18 mouse cellular contexts compared by ENCODE assay signal in genomic region chr10:49652320-49652719, GRCm38 (mm10).
DNase-seq lines count a peak whose midpoint lies in the region; ATAC-seq and TF ChIP-seq lines count a peak whose summit lies in the region.
"Had no signal": no experiment of that assay in that cellular context is flagged by ENCODE, and none has a peak within 500 bp of the region (broad histone marks: within the 10 kb centered on the region; RNA-seq: fewer than 3 reads in every experiment).

No protein-coding gene starts in this region.

- no peaks in the 10 kb centered on the region; the same call in 1 of the 2 replicates for H3K4me1 ChIP-seq in forebrain, embryonic 16.5 days (replicated peaks; ENCODE audit: control insufficient read depth, insufficient read depth, low read length)
- no peaks in the 10 kb centered on the region for H3K4me1 ChIP-seq in forebrain, embryonic 13.5 days
- no peaks in the 10 kb centered on the region for H3K4me1 ChIP-seq in midbrain, embryonic 13.5 days (replicated peaks)
- H3K4me1 ChIP-seq in midbrain, embryonic 11.5 days (ENCODE audit: control insufficient read depth, insufficient read depth, low read length) = no peaks in the 10 kb centered on the region
- H3K4me1 ChIP-seq: embryonic facial prominence, embryonic 12.5 days; heart, embryonic 15.5 days; lung, embryonic 15.5 days; neural tube, embryonic 13.5 days had no signal

- no peaks in the 10 kb centered on the region for H3K9me3 ChIP-seq in forebrain, embryonic 16.5 days (ENCODE audit: control insufficient read depth, low read length)
- no peaks in the 10 kb centered on the region for H3K9me3 ChIP-seq in forebrain, embryonic 13.5 days (replicated peaks)
- H3K9me3 ChIP-seq in midbrain, embryonic 13.5 days = no peaks in the 10 kb centered on the region
- no peaks in the 10 kb centered on the region for H3K9me3 ChIP-seq in midbrain, embryonic 11.5 days (ENCODE audit: control insufficient read depth, low read length)
- H3K9me3 ChIP-seq: embryonic facial prominence, embryonic 12.5 days; heart, embryonic 15.5 days; lung, embryonic 15.5 days; neural tube, embryonic 13.5 days had no signal

- DNase-seq in midbrain, embryonic 11.5 days (ENCODE audit: low spot score, missing footprints) = no peak
- peak; percentile 59 to 81 for DNase-seq in layer of hippocampus, adult 2 months (ENCODE audit: low spot score in 2 of 2)
- no peak for DNase-seq in urinary bladder, postnatal 14 days (ENCODE audit: low spot score)
- DNase-seq in thymus, postnatal 10 days (ENCODE audit: low spot score in 2 of 2) = no peak
- DNase-seq: gastrocnemius, postnatal 36 days; kidney, adult 11 months; midbrain, embryonic 14.5 days; thymus, postnatal 4 days had no signal

- no peaks in the 10 kb centered on the region for H3K36me3 ChIP-seq in forebrain, embryonic 16.5 days (ENCODE audit: control insufficient read depth, insufficient read depth)
- H3K36me3 ChIP-seq in forebrain, embryonic 13.5 days (ENCODE audit: poor library complexity, severe bottlenecking) = no peaks in the 10 kb centered on the region
- no peaks in the 10 kb centered on the region for H3K36me3 ChIP-seq in midbrain, embryonic 13.5 days
- no peaks in the 10 kb centered on the region for H3K36me3 ChIP-seq in midbrain, embryonic 11.5 days (ENCODE audit: control insufficient read depth, insufficient read depth, low read length)
- H3K36me3 ChIP-seq: embryonic facial prominence, embryonic 12.5 days; heart, embryonic 15.5 days; lung, embryonic 15.5 days; neural tube, embryonic 13.5 days had no signal

- no peak overlapping the region for H3K4me3 ChIP-seq in forebrain, embryonic 16.5 days (replicated peaks; ENCODE audit: low read length)
- no peak overlapping the region for H3K4me3 ChIP-seq in forebrain, embryonic 13.5 days
- no peak overlapping the region for H3K4me3 ChIP-seq in midbrain, embryonic 13.5 days (replicated peaks)
- H3K4me3 ChIP-seq in midbrain, embryonic 11.5 days (ENCODE audit: low read depth, low read length) = no peak overlapping the region
- H3K4me3 ChIP-seq in layer of hippocampus, adult 2 months = peak overlapping the region; percentile 20; the same call in 1 of the 2 replicates
- H3K4me3 ChIP-seq: embryonic facial prominence, embryonic 12.5 days; erythroblast, embryonic 14.5 days; heart, embryonic 15.5 days; lung, embryonic 15.5 days; neural tube, embryonic 13.5 days had no signal

- H3K9ac ChIP-seq in forebrain, embryonic 16.5 days (replicated peaks; ENCODE audit: low read depth, low read length) = no peak overlapping the region
- H3K9ac ChIP-seq in forebrain, embryonic 13.5 days = no peak overlapping the region
- H3K9ac ChIP-seq in midbrain, embryonic 13.5 days (replicated peaks) = no peak overlapping the region
- H3K9ac ChIP-seq in midbrain, embryonic 11.5 days (ENCODE audit: low read length) = no peak overlapping the region
- H3K9ac ChIP-seq: embryonic facial prominence, embryonic 12.5 days; heart, embryonic 15.5 days; liver, embryonic 14.5 days; lung, embryonic 15.5 days; neural tube, embryonic 13.5 days had no signal

- ATAC-seq in forebrain, embryonic 16.5 days = peak; percentile 53
- ATAC-seq in forebrain, embryonic 13.5 days = no peak; the same call in 1 of the 2 replicates
- ATAC-seq in midbrain, embryonic 13.5 days = no peak
- ATAC-seq in midbrain, embryonic 11.5 days (ENCODE audit: low FRiP score) = no peak

- TF ChIP-seq CTCF in layer of hippocampus, adult 2 months (conservative IDR thresholded peaks at IDR 0.05) = no peak

- no peaks in the 10 kb centered on the region for H3K27me3 ChIP-seq in forebrain, embryonic 16.5 days (replicated peaks; ENCODE audit: control insufficient read depth, insufficient read depth, low read length)
- no peaks in the 10 kb centered on the region for H3K27me3 ChIP-seq in forebrain, embryonic 13.5 days
- no peaks in the 10 kb centered on the region for H3K27me3 ChIP-seq in midbrain, embryonic 13.5 days
- no peaks in the 10 kb centered on the region for H3K27me3 ChIP-seq in midbrain, embryonic 11.5 days (ENCODE audit: control insufficient read depth, insufficient read depth, low read length)
- H3K27me3 ChIP-seq: embryonic facial prominence, embryonic 12.5 days; heart, embryonic 15.5 days; lung, embryonic 15.5 days; neural tube, embryonic 13.5 days had no signal

- no peak overlapping the region for H3K27ac ChIP-seq in forebrain, embryonic 16.5 days (ENCODE audit: low read length)
- no peak overlapping the region for H3K27ac ChIP-seq in forebrain, embryonic 13.5 days
- H3K27ac ChIP-seq in midbrain, embryonic 13.5 days = peak overlapping the region; percentile 35; the same call in 1 of the 2 replicates
- no peak overlapping the region for H3K27ac ChIP-seq in midbrain, embryonic 11.5 days (ENCODE audit: low read depth, low read length)
- H3K27ac ChIP-seq in layer of hippocampus, adult 2 months = peak overlapping the region; percentile 92
- H3K27ac ChIP-seq: embryonic facial prominence, embryonic 12.5 days; heart, embryonic 15.5 days; kidney, postnatal 0 days; liver, embryonic 14.5 days; lung, embryonic 15.5 days; neural tube, embryonic 13.5 days had no signal

- WGBS in forebrain, embryonic 16.5 days = 24% methylated on average over 1 of the region's 1 CpGs
- 48% methylated on average over 1 of the region's 1 CpGs for WGBS in forebrain, embryonic 13.5 days
- 65% methylated on average over 1 of the region's 1 CpGs for WGBS in midbrain, embryonic 13.5 days
- 73% methylated on average over 1 of the region's 1 CpGs for WGBS in midbrain, embryonic 11.5 days

- no peak overlapping the region for H3K4me2 ChIP-seq in forebrain, embryonic 16.5 days (ENCODE audit: low read length)
- H3K4me2 ChIP-seq in forebrain, embryonic 13.5 days = no peak overlapping the region
- H3K4me2 ChIP-seq in midbrain, embryonic 13.5 days (replicated peaks) = no peak overlapping the region
- H3K4me2 ChIP-seq in midbrain, embryonic 11.5 days = no peak overlapping the region
- H3K4me2 ChIP-seq: embryonic facial prominence, embryonic 12.5 days; heart, embryonic 15.5 days; lung, embryonic 15.5 days; neural tube, embryonic 13.5 days had no signal

Comparison
In these comparisons a context has a peak if more than half of its experiments do, and no peak if none do; other contexts are left out.
1. H3K27ac ChIP-seq: peak in midbrain, embryonic 13.5 days (single experiment) and layer of hippocampus, adult 2 months (single experiment); none in forebrain, embryonic 16.5 days (single experiment), forebrain, embryonic 13.5 days (single experiment) and midbrain, embryonic 11.5 days (single experiment).
2. DNase-seq: peak in layer of hippocampus, adult 2 months (2 of 2); none in midbrain, embryonic 11.5 days (single experiment), urinary bladder, postnatal 14 days (single experiment) and thymus, postnatal 10 days (0 of 2).